Mouse (Mus musculus): Measurements from ENCODE around the gene Nap1l1.

Gene Nap1l1

DNA sequence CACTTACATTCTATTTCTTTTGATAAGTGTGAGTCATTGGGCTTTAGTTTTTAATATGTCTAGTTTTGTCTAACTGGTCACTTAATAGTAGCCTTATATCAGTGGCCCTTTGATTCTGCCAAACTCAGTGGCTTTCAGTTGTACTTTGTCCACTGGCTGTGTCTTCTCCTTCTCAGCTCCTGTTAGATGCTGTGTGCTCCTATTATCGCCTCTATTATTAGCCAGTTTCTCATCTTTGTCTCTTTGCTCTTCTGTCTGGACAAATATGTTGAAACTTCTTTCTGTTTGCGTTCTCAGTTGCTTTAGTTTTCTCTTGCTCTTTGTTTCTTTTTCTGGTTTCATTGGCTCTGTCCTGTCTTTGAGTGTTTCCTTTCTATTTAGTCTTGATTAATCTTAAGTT is 9.6 kb downstream of the Nap1l1 start:
- no peak for DNase-seq

DNA sequence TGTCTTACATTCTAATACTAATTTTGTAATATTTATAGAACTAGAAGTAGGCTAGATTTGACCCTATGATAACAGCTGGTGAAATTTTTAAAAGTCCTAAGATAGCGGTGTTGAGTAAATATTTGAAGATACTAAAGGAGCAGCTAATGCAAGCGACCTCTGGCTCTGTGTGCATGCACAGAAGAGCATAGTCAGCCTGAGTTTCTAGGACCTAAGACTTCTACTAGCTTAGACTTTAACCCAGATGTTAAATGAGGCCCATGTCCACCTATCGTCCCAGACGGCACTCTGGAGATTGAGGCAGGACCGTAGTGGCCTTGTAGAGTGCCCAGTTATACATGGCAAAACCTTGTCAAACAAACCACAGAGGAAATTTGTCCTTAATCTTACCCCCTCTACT is 11.1 kb downstream of the Nap1l1 start:
- peak in 1 of 2 experiments; percentile 47 for DNase-seq

DNA sequence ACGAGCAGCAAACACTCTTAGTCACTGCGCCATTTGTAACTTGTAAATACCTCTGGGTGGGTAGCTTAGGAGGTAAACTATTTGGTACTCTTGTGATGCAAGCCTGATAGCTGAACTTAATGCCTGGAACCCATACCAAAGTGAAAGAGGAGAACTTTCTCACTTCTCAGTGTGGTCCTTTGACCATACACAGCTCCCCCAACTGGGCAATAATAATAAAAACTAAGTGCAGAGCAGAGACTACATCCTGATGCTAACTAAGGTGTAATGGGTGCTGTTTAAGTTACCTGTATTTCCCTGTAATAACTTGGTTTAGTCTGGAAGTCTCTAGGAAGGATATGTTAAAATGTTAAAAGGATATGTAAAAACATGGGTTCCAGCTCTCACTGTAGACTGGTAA is 15.8 kb downstream of the Nap1l1 start:
- DNase-seq: no peak

DNA sequence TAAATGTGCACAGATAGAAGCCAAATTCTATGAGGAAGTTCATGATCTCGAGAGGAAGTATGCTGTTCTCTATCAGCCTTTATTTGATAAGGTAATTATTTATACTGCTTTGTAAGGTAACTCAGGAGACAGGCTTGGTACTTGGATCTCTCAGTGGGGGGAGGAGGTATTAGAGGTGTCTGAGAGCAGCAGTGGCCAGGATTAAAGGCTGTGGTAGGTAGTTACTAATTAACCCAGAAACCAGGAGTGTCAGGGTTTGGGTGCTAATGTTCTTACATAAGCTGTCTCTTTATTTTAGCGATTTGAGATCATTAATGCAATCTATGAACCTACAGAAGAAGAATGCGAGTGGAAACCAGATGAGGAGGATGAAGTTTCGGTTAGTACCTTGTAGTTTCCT is 17.1 kb downstream of the Nap1l1 start:
- peak; percentile 38 to 66 for DNase-seq

DNA sequence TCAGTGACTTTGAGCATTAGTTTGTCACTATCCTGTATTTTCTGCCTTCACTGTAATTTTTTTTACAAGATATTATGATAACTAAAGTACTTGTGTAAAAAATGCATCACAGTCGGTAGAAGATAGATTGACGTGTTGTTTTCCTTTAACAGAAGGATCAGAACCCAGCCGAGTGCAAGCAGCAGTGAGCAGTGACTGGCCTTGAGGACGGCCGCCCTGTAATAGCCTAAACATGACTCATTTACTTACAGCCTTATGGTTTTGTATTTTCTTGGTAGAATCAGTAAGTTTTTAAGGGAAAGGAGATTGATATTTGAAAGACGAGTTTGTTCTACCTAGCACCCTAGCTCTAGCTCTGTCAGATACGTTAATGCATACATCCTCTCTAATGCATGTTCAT is 22.9 kb downstream of the Nap1l1 start:
- DNase-seq: no peak

DNA sequence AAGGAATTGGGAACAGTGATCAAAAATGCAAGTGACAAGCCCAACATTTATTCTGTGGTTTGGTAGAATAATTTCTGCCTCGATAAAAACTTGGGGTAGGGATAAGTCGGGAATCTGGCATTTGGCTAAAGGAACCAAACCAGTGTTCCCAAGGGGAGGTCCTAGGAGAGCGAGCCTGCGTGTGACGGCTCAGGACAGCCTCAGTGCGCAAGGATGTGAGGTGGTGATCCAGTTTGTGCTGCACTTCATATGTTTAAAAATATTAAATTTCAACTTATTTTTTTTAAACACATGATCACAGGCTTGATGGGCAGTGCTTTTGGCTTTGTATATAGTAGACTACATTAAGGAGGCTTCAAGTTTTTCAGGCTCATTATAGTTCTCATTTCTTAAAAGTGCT is 26.9 kb downstream of the Nap1l1 start:
- no peak for DNase-seq

DNA sequence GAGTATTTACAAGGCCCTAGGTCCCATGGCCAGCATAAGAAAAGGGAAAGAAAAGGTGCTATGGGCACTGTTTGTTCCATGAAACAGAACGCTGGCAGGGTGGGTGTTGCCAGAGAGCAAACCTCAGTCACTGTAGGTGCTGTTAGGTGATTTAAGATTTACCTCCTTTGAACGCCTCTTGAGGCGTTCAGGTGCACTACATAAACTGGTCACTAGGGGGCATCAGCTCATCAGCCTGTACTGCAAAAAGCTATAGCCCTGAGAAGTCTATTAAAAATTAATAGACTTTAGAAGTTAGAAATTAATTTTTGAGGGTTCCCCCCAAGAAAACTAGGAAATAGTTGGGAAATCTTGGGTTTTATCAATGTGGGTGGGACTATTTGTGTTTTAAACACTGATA is 30.0 kb downstream of the Nap1l1 start:
- DNase-seq: peak; percentile 78 to 90

DNA sequence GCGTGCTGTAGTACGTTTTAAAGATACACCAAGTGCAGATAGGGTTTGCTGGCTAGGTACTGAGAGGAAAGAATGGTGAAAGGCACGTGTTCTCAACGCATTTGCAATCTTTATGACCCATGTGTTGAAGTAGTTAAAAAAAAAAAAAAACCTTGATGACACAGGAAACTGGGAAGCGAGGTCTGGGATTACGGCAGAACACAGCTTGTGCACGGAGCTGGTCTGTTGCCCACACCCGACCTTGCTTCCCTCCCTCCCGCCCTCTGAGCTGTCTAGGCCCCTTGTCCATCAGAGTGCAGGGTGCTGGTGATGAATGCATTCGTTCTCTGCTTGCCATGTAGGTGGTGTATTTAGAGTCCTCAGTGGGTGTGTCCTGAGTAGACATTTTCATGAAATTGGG is 30.7 kb downstream of the Nap1l1 start:
- no peak for DNase-seq

DNA sequence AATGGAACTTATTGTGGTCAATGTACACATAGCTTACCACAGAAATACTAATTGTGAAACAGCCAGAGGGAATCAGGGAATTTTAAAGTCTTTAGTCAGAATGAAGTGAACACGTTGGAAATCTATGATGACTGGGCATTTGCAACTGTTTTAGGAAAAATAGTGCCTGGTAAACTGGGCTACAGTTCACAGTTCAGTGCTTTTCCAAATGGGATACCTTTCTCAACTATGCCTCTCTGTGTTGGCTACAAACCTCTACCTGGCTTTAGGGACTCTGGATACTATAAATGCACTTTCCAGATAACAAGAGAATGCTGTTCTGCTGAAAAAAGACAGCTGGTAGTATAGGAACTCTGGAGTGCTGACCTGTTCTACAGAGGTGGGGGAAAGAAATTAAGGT is 31.6 kb downstream of the Nap1l1 start:
- no peak for DNase-seq

DNA sequence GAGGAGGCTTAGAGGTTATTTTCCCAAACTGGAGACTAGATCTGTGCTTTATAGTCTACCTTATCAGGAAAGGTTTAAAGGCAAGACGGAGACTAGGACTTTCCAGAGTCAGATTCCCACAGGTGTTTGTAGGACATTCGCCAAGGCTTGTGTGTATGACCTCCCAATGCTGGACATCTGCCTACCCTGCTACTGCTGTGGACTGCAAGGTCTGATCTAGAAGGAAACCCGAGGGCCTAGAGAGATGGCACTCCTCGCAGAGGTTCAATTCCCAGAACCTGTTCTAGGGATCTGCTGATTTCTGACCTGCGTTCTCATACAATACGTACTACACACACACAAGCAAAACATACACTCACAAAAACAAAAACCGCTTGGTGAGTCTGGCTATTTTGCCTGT is 32.4 kb downstream of the Nap1l1 start:
- DNase-seq: no peak

DNA sequence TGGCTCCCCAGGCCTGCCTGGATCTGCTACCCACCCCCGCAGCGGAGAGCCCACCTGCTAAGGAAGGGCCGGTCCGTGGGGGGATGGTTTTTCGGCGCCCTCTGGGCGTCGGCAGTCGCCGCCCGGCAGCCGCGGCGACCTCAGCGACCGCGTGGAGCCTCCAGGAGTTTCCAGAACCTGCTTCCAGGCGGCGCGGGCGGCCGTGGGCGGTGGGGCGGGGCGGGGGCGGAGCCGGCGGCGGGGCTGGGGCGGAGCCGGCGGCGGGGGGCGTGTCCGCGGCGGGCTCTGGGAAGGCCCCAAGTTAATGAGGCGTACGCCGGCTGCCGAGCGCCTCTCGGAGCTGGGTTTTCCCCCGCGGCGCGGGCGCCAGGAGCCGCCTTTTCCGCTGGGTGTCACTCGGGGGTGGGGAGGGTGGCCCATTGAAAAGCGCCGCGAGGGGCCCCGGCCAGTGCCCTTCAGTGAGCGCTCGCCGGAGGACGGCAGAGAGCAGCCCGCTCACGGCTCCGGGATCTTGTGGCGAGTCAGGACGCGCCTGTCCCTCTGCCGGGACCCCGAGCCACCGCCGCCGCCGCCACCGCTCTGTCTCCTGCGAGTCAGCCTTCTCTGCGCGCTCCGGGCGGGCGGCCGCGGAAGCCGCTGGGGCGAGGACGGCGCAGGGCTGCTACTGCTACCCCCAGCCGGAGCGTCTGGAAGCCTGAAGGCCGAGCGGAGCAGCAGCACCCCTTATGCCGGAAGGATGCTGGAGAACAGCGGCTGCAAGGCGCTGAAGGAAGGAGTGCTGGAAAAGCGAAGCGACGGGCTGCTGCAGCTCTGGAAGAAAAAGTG is 33.3 kb downstream of the Nap1l1 start, which contains the start of gene Phlda1:
Gene Phlda1, plus strand, starts transcription at position 186 of the 825 bp plus-strand sequence.
- DNase-seq: peak; percentile 93 to 97

DNA sequence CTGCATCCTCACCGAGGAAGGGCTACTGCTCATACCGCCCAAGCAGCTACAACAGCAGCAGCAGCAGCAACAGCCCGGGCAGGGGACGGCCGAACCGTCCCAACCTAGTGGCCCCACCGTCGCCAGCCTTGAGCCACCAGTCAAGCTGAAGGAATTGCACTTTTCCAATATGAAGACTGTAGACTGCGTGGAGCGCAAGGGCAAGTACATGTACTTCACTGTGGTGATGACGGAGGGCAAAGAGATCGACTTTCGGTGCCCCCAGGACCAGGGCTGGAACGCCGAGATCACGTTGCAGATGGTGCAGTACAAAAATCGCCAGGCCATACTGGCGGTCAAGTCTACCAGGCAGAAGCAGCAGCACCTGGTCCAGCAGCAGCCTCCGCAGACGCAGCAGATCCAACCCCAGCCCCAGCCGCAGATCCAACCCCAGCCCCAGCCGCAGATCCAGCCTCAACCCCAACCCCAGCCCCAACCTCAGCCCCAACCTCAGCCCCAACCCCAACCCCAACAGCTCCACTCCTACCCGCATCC is 34.0 kb downstream of the Nap1l1 start:
- DNase-seq: peak; percentile 35 to 55

DNA sequence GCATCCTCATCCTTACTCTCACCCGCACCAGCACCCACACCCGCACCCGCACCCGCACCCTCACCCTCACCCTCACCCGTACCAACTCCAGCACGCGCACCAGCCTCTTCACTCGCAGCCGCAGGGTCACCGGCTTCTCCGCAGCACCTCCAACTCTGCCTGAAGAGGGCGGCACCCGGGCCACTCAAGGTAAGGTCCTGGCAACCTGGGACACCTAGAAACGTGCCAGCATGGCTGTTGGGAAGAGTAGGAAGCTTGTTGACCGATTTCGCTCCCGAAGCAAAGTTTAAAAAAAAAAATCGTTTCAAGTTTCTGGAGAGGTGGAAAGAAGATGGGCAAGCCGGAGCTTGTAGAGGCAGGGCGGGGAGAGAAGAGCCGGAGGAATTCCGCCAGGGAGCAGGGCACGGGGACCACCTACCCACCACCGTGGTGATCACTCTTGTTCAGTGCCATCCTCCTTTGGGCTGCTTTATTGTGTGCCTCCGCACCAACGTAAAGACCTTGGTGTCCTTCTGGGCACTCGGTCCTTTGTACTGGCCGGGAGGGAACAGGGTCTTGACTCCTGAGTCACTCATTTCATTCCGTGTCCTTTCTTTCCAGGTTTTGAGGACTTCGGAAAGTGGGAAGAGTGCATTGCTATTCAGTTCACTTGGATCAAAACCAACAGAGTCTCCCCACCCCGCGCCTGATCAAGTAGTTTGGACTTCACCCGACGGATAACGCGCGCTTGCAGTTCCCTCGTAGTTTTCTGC is 34.6 kb downstream of the Nap1l1 start:
- DNase-seq: peak; percentile 77 to 86

DNA sequence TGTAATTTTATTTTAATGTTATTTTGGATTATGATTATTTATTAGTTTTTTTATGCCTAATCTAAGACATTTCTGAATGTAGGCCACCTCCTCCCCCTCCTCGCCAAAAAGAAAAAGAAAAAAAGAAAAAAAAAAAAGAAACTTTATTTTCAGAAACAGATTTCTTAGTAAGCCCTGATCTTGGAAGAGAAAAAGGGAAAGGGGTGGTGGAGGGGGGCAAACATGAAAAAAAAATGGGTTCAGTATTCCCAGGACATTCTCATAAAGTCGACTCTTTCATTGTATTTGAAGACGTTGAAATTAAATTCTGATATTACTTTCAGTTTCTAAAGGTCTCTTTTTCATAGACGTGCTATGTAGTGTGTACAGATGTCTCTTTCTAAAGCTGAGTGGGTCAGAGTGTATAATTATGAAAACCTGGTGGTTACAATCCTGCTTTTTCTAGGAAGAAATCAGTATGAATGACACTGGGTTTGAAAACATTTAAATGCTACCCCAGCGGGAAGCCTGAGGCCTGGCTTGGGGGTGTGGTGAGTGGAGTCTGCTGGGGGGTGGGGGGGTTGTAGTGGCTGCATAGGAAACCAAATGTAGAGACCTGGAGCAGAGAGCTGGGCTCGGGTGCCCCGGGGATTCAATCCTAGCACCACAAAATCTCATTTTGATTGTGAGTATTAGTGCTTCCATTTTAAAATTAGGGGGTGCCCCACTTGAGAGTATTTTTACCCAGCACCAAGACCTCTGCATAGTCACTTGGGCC is 35.5 kb downstream of the Nap1l1 start:
- no peak for DNase-seq

DNA sequence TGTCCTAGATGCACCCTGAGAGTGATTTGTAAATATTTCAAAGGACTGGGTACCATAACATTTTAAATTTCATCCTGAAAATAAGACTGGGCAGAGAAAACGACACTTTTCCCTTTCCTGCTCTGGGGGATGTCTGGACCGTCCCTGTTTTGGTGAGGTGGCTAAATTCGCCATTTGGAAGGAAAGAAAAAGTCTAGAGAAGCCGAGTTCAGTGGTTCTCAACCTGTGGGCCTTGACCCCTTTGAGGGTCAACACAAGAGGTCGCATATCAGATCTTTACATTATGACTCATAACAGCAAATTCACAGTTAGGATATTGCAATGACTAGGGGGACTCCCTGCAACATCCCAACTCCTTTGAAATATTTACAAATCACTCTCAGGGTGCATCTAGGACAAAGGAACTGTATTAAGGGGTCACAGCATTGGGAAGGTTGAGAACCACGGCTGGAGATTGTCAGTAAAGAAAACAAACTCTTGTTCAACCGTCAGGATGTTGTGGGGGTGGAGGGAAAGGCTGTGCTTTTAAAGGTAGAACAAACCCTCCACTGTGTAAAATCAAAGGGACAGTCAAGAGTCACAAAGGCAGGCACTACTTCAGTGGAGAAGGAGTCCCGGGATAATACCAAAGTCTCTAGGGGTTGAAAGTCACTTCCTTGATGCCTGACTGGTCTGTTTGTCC is 36.2 kb downstream of the Nap1l1 start:
- no peak for DNase-seq

DNA sequence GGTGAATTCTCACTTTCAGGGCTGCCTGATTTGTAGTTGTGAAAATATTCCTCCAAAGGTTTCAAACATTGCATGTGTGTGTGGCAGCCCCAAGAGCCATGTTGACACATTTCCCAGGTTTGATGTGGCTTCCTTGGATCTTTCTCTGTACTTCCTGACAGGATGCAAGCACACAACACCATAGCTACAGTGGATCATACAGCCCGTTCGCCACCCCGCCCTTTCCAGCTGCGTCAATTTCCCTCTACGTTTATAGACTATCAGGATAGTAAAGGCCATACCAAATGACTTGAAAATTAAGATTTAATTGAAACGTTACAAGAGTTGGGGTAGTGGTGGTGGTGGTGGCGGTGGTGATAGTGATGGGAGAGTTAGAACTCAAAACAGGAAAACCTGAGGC is 37.0 kb downstream of the Nap1l1 start:
- DNase-seq: no peak

DNA sequence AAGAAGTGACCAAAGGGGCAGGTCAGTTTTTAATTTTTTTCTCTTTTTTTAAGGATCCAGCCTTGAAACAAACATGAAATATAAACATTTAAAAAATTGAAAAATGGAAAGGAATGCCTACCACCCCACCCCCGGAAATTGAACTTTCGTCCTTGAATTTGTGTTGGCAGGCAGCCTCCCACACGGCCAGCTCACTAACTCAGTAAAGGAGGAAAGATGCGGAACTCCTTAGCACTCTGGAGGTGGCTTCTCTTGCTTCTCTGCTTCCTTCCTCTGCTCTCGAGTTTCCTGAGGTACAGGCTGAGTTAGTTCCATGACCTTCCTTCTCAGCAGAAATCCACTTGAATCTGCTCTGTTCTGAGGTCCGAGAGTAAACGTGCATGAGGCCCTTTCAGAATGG is 37.8 kb downstream of the Nap1l1 start:
- no peak for DNase-seq

DNA sequence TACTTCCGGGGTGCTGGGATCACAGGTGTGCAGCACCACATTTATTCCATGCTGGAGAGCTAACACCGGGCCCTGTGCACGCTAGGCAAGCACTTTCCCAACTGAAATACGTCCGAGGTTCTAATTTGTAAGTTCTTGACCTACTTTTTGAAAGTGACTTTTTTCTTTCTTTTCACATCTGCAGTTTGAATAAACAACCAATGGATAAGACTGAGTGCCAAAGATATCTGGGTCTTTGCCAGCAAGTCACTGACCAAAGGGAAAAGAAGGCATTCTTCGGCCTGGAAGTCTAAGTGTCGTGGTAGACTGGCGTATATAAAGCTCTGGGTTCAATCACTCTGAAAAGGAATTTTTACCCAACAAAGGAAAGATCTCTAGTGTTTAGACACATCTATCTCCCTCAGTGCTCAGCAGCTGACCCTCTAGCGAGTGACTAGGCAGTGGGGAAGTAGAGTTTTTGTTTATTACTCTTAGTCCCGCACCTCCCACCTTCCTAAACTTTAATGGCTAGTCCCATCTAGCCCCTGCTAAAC is 39.1 kb downstream of the Nap1l1 start:
- DNase-seq: peak in 1 of 2 experiments; percentile 64

DNA sequence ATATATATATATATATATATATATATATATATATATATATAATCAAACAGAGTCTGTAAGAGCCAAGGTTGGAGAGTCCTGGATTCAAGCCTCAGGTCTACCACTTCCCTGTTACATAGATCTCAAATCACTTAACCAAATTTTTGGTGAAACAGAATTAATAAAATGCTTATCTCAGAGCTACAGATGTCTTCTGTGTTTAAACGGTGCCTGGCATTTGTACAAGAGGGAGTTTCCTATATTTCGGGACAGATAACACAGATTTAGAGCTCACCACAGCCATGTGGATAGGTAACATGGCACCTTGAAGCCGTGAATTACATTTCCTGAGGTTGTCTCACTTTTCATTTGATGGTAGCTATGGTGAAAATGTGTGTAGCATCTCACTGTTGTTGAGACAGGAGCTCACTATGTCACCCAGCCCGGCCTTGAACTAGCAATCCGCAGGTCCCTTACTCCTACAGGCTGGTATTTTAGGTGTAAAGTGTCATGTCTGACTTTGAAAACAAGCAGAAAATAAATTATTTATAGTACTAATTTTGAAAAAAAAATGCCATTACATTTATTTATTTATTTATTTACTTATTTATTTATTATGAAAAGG is 41.4 kb downstream of the Nap1l1 start:
- DNase-seq: no peak

DNA sequence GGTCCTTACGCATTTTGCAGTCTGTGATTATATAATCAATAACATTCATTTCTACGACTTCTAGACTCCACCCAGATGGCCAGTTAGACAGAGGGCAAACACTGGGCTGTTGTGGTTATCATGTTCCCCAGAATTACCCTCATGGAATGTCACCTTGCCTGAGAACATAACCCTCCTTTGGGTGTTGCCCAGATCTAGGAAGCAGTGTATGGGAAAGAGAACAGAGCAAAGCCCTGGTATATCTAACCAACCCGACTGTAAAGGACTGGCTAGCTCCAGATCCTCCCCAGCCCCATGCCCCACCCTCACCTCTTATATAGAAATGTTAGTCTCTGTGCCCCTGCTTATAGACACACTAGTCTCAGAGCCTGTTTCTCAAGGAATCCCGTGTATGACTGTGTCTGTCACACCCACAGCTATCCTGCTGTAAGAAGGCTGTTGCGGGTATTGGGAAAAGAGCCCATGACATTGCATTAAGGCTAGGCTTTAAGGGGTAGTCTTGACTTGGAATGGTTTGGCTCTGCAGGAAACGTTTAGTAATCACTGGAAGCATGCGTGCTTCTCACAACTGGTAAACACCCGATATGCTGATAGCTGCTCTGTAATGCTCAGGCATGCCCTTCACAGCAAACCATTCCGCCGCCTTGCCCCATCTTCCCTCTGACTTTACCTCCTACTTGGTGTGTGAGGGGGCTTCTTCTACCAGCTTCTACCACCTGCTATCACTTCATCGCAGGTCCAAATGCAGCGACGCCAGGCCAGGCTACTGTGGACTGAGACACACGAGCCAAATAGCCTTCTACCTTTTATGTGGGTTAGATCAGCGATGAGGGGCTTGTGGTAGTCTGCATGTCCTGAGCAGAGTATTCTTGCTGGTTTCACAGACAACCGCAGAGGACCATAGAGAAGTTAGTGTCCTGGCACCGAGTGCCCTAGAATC is 42.3 kb downstream of the Nap1l1 start:
- no peak for DNase-seq

DNA sequence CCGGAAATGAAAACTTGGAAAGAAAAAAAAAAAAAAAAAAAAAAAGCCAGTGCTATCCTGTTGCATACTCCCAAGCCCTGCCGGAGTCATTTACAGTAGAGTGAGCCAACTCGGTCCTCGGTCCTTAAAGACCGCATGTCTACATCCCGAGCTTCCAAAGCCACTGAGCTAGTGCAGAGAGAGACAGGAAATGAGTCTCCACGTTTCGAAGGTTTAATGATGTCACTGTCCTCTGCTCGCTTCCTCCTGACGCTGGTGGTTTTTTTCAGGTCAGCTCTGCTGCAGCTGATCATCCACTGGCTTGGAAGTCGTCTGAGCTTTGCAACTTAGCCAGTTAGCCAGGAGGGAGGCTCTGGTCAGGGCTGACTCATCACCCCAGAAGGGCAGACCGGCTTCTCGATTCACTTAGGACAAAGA is 43.2 kb downstream of the Nap1l1 start:
- peak; percentile 31 to 60 for DNase-seq
